Mouse (Mus musculus) ES-Bruce4 (cell line): ENCODE measurements around the gene Rfk. TPM values are rescaled to one million over a fixed set of nuclear protein-coding genes. Genes with fewer than 3 reads are reported as not detected.

ENCODE experiments used
- H3K27ac ChIP-seq: 2 replicates; pipeline ENCODE4 v1.5.1; 2012; ENCODE audit warnings: low read length, inconsistent platforms; ENCODE audit not compliant: insufficient read depth
- H3K27me3 ChIP-seq: 2 replicates; pipeline ENCODE4 v1.6.1; 2012; ENCODE audit warnings: mild to moderate bottlenecking, low read length, inconsistent platforms; ENCODE audit not compliant: control insufficient read depth, poor library complexity, insufficient read depth, severe bottlenecking
- H3K36me3 ChIP-seq: 2 replicates; pipeline ENCODE4 v1.6.1; 2012; ENCODE audit warnings: inconsistent platforms, mild to moderate bottlenecking, low read length, moderate library complexity; ENCODE audit not compliant: control insufficient read depth, poor library complexity, insufficient read depth, severe bottlenecking
- H3K4me1 ChIP-seq: one replicate; pipeline ENCODE4 v1.8.1; 2011; ENCODE audit warnings: low read length; ENCODE audit not compliant: control insufficient read depth, insufficient read depth
- H3K4me3 ChIP-seq: 2 replicates; pipeline ENCODE4 v1.5.1; 2011; ENCODE audit warnings: low read depth, mild to moderate bottlenecking, low read length
- H3K9ac ChIP-seq: 2 replicates; pipeline ENCODE4 v1.6.1; 2012; ENCODE audit warnings: low read depth, mild to moderate bottlenecking, inconsistent platforms; ENCODE audit not compliant: poor library complexity, severe bottlenecking
- H3K9me3 ChIP-seq: replicated peaks from 2 replicates; pipeline ENCODE4 v1.6.1; 2012; ENCODE audit warnings: mild to moderate bottlenecking, low read length, inconsistent platforms; ENCODE audit not compliant: control insufficient read depth, poor library complexity, insufficient read depth, severe bottlenecking
- CTCF ChIP-seq: IDR thresholded peaks from one replicate; pipeline ENCODE4 v1.8.1; 2011; ENCODE audit warnings: low read depth, low read length
- EP300 ChIP-seq: IDR thresholded peaks from 2 replicates; pipeline ENCODE4 v1.6.1; 2011; ENCODE audit warnings: low read depth, low read length; ENCODE audit not compliant: insufficient read depth
- POLR2A ChIP-seq: IDR thresholded peaks from one replicate; pipeline ENCODE4 v1.8.1; 2011; ENCODE audit warnings: low read length; ENCODE audit not compliant: insufficient read depth
- polyA plus RNA-seq: library from polyadenylated mRNA; stranded (reverse); fragments of >200 nt; gene quantifications from 2 replicates; pipeline ENCODE4 v1.2.4, GENCODE M21; 2011; ENCODE audit warnings: low read depth; ENCODE audit not compliant: missing spikeins, insufficient read depth, insufficient read length

The Rfk gene
- polyA plus RNA-seq, 1 experiment, result 52.9 TPM

DNA sequence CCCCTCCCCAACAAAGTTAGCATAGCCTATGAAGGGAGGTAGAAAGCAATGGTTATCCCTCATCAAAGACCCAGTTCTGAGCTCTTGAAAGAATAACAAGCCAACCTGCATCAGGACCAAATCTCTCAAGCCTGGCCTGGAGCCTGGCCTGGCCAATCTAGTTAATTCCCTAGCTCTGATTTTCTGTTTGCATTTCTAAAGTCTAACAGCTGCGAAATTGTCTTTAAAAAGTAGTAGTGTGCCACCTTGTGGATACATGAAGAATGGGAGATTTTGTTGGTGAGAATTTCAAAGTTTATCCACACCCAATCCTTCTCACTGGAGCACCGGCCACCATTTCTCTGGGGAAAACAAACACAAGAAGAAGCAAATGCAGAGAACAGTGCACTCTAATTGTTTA lies 5.4 kb upstream of the Rfk start:
- H3K4me3 ChIP-seq, result no peak overlapping the region
- H3K36me3 ChIP-seq, result no peaks in the 10 kb centered on the region
- TF ChIP-seq POLR2A, result no peak
- TF ChIP-seq EP300, result no peak
- no peak for TF ChIP-seq CTCF
- no peaks in the 10 kb centered on the region for H3K9me3 ChIP-seq
- H3K9ac ChIP-seq, result no peak overlapping the region
- H3K27ac ChIP-seq, result no peak overlapping the region
- no peaks in the 10 kb centered on the region for H3K27me3 ChIP-seq
- no peaks in the 10 kb centered on the region for H3K4me1 ChIP-seq

- TF ChIP-seq EP300 (no peak), POLR2A (no peak), CTCF (no peak)
- Histone ChIP-seq H3K27ac (no peak overlapping the region), H3K36me3 (peaks cover 11% of the 10 kb centered on the region), H3K27me3 (no peaks in the 10 kb centered on the region), H3K4me3 (no peak overlapping the region), H3K9ac (no peak overlapping the region), H3K4me1 (no peaks in the 10 kb centered on the region), H3K9me3 (no peaks in the 10 kb centered on the region)
Observed at GRCm38 (mm10) chr19:17392866-17393265, 977 bp upstream of the Rfk start.

DNA sequence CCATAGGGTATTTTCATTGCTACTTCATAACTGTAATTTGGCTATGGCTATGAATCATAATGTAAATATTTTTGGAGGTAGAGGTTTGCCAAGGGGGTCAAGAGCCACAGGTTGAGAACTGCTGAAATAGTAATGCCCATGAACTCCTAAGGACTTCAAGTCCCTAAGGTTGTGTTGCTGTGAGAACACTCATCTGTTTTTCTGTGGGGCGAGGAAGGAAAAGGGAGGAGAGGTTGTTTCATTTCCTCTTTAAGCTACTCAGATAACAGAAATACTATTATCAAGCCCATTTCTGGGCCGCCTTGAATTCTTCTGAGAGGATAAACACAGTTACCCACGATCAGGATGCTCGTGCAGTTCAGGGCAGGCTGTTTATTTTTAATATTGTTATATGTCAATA lies 3.0 kb downstream of the Rfk start:
- Histone ChIP-seq H3K4me1 (no peaks in the 10 kb centered on the region), H3K9me3 (no peaks in the 10 kb centered on the region), H3K36me3 (peaks cover 23% of the 10 kb centered on the region), H3K27me3 (no peaks in the 10 kb centered on the region), H3K4me3 (no peak overlapping the region), H3K27ac (no peak overlapping the region), H3K9ac (no peak overlapping the region)
- TF ChIP-seq CTCF (no peak), POLR2A (no peak), EP300 (no peak)

- Histone ChIP-seq H3K9me3 (no peaks in the 10 kb centered on the region), H3K4me3 (no peak overlapping the region), H3K36me3 (peaks cover 23% of the 10 kb centered on the region), H3K9ac (no peak overlapping the region), H3K27ac (no peak overlapping the region), H3K4me1 (no peaks in the 10 kb centered on the region), H3K27me3 (no peaks in the 10 kb centered on the region)
- TF ChIP-seq EP300 (no peak), POLR2A (no peak), CTCF (no peak)
Observed at GRCm38 (mm10) chr19:17397922-17398321, 4.1 kb downstream of the Rfk start.

- Histone ChIP-seq H3K4me1 (no peaks in the 10 kb centered on the region), H3K9ac (no peak overlapping the region), H3K9me3 (no peaks in the 10 kb centered on the region), H3K27me3 (no peaks in the 10 kb centered on the region), H3K4me3 (no peak overlapping the region), H3K36me3 (peaks cover 23% of the 10 kb centered on the region), H3K27ac (no peak overlapping the region)
- TF ChIP-seq POLR2A (no peak), CTCF (no peak), EP300 (no peak)
Observed at GRCm38 (mm10) chr19:17399965-17400364, 6.1 kb downstream of the Rfk start.

DNA sequence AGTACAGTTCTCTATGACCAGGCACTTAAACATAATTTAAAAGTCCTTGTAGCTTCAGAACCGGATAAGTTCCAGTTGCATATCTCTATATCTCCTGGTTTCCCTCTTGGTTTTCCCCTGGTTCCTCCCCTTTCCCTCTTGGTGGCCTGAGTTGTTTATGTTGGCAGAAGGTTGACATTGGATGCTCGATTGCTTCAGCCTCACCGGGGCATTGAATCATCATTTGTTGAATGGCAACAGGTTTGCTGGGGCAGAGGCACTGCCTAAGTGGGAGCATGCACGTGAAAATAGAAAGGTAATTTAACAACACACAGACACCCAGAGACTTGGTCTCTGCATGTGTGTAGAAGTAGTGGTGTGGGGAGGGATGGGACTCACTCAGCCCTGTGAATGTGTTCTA lies 6.7 kb downstream of the Rfk start:
- no peak overlapping the region for H3K4me3 ChIP-seq
- H3K27me3 ChIP-seq, result no peaks in the 10 kb centered on the region
- no peak overlapping the region for H3K9ac ChIP-seq
- H3K36me3 ChIP-seq, result peaks cover 23% of the 10 kb centered on the region
- H3K27ac ChIP-seq, result no peak overlapping the region
- no peaks in the 10 kb centered on the region for H3K9me3 ChIP-seq
- TF ChIP-seq EP300 (no peak), POLR2A (no peak), CTCF (no peak)
- H3K4me1 ChIP-seq, result no peaks in the 10 kb centered on the region
